Mouse (Mus musculus): ENCODE measurements around the gene Eif4e.
"Not testable (repeated sequence)": the region's sequence is repeated elsewhere in the genome, so short reads cannot be mapped to it uniquely, and the experiment has no call there.

Eif4e gene

DNA sequence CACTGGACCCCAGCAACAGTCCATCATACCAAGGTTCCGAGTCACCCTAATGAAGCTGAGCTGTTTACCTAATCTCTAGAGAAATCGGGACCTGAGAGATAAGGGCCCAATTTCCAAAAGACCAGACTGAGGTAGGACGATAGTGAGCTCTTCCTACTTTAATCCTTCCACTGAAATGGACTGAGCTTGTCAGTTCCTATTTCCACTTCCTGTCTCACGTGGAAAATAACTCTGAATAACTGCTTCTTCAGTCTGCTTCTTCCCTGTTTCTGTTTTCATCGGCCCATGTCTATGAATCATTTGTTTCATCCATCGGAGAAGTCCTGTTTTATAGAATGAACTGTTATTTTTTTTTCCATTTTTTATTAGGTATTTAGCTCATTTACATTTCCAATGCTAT lies 6.8 kb upstream of the Eif4e start:
- DNase-seq, result no peak

DNA sequence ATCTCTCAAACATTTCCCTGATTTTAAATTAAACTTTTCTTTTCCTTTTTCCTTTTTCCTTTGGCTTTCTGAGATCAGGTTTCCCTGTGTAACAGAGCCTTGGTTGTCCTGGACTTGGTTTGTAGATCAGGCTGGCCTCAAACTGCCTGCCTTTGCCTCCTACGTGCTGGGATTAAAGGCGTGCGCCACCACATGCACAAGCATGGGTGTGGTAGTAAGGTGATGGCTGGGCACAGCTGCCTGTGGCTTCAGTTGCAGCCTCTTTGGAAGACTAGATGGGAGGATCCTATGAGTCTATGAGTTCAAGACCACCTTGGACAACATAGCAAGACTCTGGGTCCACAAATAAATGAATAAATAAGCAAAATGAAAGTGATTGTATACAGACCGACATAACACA lies 2.0 kb upstream of the Eif4e start:
- DNase-seq, result no peak

DNA sequence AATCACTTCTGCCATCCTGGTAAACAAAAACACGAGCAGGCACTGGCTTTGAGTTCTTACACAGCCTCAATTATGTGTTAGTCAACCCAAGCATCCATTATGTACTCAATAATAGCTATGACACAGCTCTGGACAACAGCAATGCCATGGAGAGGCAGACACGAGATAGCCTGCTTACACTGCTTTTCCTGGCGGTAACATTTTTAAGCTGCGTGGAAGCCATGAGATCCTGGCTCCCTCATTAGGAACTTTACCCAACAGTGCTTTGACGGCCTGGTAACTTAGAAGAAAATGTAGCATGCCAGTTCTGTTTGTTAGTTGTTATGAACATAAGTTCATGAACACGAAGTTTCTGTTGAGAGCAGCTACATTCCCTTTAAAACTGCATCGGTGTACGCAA lies 485 bp upstream of the Eif4e start:
- DNase-seq, result no peak

DNA sequence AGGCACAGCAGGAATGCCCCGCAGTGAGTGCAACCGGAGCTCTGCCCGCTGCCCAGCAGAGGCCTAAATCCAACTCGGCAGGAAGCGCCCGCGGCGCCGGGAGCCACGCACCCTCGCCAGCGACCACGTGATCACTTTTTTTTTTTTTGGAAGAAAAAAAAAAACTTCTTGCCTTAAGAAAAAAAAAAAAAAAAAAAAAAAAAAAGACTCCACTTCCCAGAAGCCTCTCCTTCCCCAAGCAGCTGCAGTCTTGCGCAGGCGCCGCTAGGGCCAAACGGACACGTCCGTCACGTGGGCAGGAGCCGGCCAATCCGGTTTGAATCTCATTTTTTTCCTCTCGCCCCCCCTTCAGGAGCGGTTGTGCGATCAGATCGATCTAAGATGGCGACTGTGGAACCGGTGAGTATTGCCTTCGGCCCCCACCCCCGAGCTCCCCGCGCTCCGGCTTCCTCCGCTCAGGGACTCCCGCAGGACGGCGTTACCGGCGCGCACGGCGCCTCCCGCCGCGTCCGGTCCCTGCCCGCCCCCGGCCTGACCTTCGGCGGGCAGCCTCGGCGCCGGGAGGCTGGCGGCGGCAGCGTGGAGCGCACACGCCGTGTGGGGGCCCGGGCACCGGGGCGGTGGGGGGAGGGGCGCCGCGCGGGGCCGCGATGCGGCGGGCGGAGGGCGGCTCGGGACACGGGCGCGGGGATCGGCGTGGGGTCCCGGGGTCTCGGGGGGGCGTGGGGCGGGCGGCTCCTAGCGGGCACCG lies 1.1 kb downstream of the Eif4e start:
- peak; percentile 98 to 100 for DNase-seq

DNA sequence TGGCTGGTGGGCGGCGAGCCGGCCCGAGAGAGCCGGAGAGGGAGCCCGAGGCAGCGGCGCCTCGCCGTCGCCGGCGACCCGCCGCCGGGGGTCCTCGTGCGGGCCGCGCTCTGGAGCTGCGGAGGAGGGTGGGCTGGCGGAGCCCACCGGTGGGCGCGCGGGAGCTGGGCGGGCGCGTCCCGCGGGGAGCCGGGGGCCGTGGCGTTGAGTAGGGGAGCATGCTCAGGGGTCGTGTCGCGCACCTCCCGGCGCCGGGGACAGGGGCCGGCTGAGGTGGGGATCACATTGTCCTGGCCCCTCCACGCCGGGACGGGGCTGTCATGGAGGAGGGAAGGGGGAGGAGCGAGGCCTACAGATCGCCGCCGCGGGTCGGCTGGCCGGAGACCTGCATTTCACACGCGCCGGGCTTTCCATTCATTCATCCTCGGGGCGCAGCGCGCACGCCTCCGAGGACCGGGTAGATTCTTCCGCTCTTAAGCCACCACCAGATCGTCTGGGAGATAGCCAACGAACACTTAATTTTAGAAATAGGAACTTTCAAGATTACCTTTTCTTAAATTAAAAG lies 1.8 kb downstream of the Eif4e start:
- peak; percentile 77 to 85 for DNase-seq

DNA sequence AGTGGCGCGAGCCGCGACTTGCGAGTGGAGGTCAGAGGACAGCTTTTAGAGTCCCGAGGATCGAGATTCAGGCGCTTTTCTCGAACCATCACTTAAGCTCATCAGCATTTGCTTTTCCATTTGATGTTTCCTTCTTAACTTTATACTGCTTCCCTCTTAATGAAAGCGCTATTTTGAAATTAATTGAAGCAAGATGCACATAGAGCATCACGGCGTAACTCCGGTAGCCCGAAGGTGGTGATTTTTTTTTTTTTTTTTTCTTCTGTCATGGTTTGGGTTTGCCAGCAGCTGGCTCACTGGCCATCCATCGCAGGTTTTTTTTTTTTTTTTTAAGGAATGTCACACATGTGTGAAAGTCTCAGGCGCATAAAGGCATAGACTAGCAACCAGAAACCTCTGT lies 2.3 kb downstream of the Eif4e start:
- no peak for DNase-seq

DNA sequence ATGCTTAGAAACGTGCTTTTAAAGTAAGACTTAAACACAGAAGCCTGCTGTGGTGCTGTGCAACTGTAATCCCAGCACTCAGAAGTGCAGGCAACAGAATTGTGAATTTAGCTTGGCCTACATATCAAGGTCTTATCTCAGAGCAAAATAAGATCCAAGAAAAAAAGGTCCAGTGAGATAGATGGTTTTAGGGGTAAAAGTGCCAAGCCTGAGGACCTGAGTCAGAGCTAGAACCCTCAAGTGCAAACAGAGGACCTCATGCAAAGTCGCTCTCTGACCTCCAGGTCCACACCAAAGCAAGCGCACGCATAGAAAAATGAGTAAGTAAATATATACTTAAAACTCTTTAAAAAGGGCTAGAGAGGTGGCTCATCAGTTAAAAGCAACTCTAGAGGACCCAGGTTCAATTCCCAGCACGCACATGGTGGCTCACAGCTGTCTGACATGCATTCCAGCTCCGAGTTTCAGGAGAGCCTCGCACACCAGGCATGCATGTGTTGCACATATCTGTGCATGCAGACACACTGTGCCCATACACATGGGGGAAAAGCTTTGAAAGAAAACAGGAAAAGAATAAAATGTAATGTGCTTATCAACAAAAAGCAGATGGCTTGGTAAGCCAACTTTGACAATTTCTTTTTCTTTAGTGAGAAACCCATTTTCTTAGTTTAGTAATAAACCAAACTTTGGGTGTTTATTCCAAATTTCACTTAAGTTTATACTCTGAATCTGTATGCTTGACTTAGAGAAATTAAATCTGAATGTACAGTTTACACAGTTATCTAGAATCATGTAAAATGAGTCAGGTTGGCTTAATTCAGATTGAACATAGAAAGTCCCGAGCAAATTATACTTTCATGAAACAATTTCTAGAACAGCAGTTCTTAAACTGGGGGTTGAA lies 4.8 kb downstream of the Eif4e start:
- no peak for DNase-seq

DNA sequence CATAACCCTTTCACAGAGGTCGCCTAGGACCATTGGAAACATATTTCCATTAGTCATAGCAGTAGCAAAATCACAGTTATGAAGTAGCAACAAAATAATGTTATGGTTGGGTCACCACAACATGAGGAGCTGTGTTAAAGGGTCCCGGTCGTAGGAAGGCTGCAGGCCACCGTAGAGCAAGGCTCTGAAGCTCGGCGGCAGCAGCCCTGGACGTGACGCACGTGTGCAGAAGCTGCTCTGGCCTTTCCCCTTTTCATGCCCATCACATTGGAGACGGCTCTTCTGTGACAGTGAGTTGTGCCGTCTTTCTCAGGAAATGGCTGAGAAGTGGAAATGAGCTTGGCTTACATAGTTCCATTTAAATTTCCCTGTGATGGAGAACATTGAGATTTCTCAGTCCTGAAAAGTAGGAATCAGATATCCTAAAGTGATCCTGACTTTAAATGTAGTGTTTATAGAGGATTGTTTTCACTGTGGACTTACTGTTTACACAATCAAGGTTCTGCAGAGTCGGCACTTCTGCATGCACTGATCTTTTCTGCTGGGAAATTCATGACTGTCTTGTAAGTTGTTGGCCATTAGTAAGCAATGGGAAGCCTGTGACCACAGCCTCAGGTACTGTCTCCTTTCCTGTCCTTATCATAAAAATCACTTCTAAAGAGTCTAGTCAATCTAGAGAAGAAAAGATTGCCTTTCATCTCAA lies 5.7 kb downstream of the Eif4e start:
- no peak for DNase-seq

DNA sequence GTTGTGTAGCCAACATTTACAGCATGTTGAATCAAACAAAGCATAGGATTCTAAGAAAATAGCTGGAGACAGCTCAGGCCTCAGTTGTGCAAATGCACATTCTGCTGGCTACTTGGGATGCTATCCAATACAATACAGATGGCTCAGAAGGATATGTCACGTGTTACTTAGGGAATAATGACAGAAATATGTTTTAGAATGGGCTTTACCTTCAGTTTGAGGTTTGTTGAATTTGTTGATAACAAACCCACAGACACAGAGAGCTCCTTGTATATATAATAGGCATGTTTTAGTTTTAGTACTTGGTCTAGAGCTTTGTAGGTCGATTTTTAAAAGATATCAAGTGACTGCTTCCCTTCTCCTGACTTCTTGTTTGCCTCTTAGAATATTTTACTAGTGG lies 6.8 kb downstream of the Eif4e start:
- DNase-seq, result no peak

DNA sequence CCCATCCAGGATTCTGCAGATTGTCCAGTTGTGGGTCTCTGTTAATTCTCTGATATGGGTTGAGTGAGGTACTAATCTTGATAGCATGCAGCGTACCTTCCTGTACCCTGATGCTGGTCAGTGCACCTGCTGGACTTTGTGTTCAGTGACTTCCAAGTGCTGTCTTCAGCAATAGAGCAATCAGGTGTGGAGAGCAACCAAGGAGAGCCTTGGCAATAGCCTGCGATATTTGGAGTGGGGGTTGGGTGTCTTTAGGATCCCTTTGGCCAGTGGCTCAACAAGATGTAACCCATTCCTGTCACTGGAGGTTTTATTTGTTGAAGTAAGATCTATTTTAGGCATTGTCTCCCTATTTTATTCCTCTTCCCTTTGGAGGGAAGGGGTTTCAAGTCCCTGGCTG lies 10.1 kb downstream of the Eif4e start:
- DNase-seq, result peak; percentile 49 to 72

DNA sequence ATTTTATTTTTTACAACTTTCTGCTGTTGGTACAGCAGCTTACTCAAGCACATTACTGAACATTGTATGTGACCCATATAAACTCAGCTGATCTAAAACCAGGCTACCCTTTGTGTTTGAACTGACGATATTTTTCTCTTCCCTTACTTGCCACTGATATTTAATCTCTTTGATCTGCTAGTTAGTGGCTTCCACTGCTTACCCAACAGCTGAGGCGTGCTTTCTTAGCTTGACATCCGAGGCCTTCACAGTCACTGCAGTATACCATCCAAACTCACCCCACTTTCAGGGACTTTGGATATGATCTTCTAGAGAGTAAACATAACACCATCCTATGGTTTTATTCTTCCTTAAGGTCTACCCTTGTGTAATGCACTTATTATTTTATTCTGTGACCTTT lies 16.6 kb downstream of the Eif4e start:
- no peak for DNase-seq

DNA sequence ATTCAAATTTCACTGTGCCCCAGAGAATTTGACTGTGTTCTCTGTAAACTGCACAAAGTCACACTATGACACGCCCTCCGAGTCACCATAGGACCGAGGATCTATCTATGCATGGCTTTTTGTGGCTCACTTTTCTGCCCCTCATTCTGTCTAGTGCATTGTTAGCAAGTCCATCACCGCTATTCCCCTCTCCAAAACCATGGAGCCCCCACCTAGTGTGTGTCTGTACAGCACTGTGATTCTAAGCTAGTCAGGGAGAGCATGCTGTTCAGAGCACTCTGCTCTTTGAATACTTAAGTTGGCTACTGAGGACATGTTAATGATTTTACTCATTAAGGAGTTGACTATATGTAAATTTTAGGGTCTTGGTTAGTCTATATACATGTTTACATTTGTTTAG lies 18.1 kb downstream of the Eif4e start:
- DNase-seq, result no peak

DNA sequence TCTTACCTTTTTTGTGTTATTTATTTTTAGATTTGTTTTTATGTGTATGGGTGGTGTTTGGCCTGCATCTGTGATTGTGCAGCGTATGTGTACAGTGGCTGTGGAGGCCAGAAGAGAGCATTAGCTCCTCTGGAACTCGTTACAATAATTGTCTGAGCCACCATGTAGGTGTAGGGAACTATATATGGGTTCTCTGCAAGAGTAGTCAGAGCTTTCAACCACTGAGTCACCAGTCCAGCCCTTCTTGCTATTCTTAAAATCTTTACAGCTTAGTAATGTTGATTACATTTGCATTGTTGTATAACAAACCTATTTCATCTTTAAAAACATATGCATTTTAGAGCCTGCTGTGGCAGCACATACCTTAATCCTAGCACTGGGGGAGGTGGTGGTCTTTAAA lies 20.7 kb downstream of the Eif4e start:
- DNase-seq, result no peak

DNA sequence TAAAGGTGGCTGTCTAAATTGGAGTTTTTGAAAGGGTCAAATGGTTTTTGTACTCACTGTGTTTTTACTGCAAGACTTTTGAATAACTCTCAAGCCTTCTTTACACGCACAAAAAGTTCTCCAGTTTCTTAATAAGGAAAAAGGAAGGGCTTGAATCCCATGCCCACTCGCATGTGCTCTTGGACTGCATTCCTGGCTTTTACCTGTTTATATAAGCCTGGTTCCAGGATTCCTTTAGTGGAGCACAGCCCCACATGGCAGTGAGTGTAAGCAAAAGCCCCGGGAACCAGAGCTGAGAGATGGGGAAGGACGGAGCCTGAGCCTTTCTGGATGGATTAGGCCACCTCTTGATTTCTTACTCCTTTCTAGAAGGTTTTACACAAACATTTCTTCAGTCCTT lies 23.1 kb downstream of the Eif4e start:
- no peak for DNase-seq

DNA sequence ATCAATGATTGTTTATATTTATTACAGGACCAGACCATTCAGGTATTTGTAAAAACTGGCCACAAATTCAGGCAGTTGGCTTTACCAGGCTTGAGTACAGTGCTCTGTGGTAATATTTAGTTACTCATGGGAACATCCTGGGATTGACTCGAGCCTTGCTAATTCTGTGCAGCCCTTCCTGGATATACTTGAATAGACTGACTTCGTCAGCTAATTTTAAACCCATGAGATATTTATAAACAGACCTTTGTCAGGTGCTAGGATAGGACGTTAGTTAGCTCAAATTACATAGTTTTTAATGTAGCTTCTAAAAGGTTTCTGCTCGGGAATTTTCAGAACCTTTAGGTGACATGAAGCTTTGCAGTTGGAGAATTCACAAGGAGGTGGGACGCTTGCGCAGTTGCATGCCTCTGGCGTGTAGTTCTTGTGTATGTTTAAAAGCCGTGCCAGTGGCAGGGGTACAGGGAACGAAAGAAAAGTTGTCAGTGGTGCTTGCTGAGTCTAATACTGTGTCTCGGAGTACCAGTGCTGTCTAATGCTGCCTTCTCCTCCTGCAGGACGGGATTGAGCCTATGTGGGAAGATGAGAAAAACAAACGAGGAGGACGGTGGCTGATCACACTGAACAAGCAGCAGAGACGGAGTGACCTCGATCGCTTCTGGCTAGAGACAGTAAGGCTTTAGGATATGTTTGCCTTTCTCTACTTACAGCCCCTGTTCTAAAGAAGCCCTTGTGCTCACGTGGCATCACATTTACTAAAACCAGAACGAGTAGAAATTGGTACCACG lies 24.6 kb downstream of the Eif4e start:
- no peak for DNase-seq

DNA sequence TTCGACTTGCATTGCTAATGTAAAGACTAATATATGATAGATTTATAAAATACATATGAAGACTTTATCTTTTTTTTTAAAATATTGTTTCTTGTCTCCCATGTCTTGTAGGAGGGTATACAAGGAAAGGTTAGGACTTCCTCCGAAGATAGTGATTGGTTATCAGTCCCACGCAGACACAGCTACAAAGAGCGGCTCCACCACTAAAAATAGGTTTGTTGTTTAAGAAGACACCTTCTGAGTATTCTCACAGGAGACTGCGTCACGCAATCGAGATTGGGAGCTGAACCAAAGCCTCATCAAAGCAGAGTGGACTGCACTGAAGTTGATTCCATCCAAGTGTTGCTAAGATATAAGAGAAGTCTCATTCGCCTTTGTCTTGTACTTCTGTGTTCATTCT lies 29.3 kb downstream of the Eif4e start:
- not testable (repeated sequence) for DNase-seq

DNA sequence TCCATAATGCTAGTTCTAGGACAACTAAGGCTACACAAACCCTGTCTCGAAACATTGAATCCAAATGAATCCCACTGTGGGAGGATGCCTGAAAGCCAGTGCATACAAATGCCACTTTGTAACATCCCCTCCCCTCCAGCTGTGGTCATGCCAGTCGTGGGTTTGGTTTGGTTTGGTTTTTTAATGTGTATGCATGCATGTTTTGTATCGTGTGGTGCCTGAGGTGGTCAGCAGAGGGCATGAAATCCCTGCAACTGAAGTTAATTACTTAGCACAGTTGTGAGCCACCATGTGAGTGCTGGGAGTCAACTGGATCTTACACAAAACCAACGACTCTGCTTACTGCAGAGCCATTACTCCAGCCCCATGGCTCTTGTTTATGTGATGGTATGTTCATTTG lies 32.5 kb downstream of the Eif4e start:
- peak in 1 of 2 experiments; percentile 17 for DNase-seq

DNA sequence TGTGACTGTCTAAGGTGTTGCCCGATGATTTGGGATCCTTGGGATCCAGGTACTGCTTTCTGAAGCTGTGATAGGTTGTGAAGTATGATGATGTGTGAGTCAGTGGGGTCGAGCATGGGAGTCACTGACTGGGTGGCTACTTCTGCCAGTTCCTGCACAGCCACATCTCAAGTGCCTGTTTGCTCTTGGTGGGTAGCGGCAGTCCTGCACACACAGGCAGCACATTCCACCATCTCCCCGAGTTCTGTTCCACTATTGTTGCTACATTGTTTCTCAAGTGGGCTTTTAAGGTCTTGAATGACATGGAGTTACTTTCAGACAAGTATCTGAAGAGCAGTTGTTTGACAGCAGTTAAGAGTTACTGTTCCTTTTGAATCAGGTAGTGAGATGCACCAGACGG lies 34.3 kb downstream of the Eif4e start:
- DNase-seq, result no peak

DNA sequence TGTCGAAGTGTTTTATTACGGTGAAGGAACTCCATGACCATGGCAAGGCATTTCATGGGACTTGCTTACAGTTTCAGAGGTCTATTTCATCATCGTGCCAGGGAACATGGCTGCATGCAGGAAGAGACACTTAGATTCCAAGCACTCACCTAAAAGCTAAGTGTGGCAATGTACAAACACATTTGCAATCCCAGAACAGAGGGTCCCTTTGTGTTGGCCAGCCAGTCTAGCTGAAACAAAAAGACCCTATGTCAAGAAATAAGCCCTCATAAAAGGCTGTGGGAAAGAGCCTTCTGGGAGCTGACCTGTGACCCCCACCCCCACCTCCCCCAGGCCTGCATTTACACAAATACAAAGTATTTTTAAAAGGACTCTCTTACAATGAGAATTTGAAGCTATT lies 34.9 kb downstream of the Eif4e start:
- DNase-seq, result no peak

DNA sequence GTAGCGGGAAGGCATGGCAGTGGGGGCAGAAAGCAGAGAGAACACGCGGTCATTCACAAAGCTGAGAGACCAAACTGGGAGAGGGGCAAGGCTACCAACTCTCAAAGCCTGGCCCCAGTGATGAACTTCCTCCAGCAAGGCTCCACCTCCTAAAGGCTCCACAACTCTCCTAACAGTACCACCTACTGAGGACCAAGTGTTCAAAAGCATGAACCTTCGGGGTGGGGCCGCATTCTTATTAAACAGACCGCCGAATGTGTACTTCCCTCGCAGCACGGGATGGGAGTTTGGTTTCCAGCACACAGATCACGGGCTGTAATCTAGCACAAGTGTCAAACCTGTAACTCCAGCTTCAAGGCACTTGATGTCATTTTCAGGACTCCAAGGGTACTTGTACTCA lies 52.9 kb downstream of the Eif4e start:
- no peak for DNase-seq

DNA sequence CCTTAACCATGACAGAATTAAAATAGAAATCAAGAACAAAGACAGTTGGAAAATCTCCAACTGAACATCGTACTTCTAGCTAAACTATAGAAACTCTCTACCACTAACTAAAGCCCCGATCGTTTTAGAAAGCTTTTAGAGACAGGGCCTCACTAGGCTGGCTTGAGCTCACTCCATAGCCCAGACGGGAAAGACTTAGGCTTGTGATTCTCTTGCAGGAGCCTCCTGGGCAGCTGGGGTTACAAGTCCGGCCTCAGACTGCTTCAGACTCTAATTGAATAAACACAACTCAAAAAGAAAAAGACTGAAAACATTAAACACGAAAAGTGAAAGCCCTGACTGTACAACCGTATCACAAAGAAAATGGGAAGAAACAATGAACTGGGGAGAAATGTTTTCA lies 60.2 kb downstream of the Eif4e start:
- no peak for DNase-seq

DNA sequence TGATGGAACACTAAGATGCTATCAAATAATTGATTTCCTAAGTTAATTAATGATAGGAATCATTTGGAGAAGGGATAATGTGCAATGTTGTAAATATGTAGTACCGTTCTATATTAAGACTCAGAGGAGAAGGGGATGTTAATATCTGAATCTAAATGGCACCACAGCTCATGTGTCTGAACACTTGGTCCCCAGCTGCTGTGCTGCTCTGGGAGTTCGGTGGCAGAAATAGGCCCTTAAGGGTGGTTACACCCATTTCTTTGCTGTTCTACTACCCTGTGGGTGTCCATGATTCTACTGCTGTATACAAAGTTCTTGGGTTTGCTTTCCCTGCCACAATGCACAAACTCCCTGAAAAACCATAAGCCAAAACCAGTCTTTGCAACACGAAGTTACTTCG lies 61.2 kb downstream of the Eif4e start:
- no peak for DNase-seq

DNA sequence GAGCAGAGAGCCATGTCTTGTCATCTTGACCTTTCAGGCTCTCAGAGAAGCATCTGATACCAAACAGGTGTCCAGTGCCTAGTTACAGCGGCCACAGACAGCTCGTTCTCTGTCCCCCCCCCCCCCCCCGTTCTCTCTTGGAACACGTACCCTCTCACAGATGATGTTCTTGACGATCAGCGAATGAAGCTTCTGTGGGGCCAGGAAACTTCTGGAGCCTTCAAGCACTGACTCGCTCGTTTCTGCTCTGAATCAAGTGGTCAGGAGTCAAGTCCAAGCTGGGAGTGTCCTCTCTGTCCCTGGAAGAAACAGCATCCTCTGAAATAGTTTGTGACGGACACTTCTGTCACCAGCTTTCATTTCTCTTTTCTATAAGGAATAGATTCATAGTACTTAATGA lies 62.0 kb downstream of the Eif4e start:
- no peak for DNase-seq

Data from kidney, postnatal 25 days (tissue).